Mouse (Mus musculus) G1E (cell line): Measurements from ENCODE around the gene Adck1. TPM values are rescaled to one million over a fixed set of nuclear protein-coding genes. Genes with fewer than 3 reads are reported as not detected.
"Not testable (repeated sequence)": the region's sequence is repeated elsewhere in the genome, so short reads cannot be mapped to it uniquely, and the experiment has no call there.

Experiments used
- ATAC-seq: 2 replicates; pipeline ENCODE4 v1.8.0; 2016; ENCODE audit warnings: mild to moderate bottlenecking; ENCODE audit not compliant: insufficient number of reproducible peaks, poor library complexity, low FRiP score, severe bottlenecking; ENCODE audit errors: extremely low read depth
- DNase-seq: peaks from one replicate; pipeline ENCODE4 v3.0.0; 2012; ENCODE audit warnings: low spot score
- H3K27me3 ChIP-seq: 2 replicates; pipeline ENCODE4 v1.6.1; 2012; ENCODE audit warnings: mild to moderate bottlenecking, low read length, inconsistent platforms; ENCODE audit not compliant: insufficient read depth
- H3K36me3 ChIP-seq: replicated peaks from 2 replicates; pipeline ENCODE3; 2012; ENCODE audit warnings: mild to moderate bottlenecking, inconsistent platforms
- H3K4me1 ChIP-seq: 2 replicates; pipeline ENCODE4 v1.6.1; 2012; ENCODE audit warnings: low read depth, low read length, inconsistent platforms, mixed read lengths; ENCODE audit not compliant: insufficient read depth
- H3K4me3 ChIP-seq: 2 replicates; pipeline ENCODE4 v1.5.1; 2012; ENCODE audit warnings: low read depth, mild to moderate bottlenecking, inconsistent platforms, low read length, moderate library complexity, mixed read lengths
- H3K9me3 ChIP-seq: replicated peaks from 2 replicates; pipeline ENCODE4 v1.6.1; 2012; ENCODE audit warnings: inconsistent platforms
- CTCF ChIP-seq: IDR thresholded peaks from 2 replicates; pipeline ENCODE4 v1.5.1; 2012; ENCODE audit warnings: low read depth, low read length, inconsistent platforms, mixed read lengths
- GATA1 ChIP-seq: IDR thresholded peaks from 2 replicates; pipeline ENCODE4 v1.6.1; 2012; ENCODE audit warnings: borderline replicate concordance, low read length, inconsistent platforms, mixed read lengths
- GATA2 ChIP-seq: IDR thresholded peaks from 2 replicates; pipeline ENCODE4 v1.6.1; 2012; ENCODE audit warnings: low read depth, low read length, inconsistent platforms, borderline replicate concordance
- POLR2AphosphoS5 ChIP-seq: IDR thresholded peaks from 2 replicates; pipeline ENCODE4 v1.6.1; 2012; ENCODE audit warnings: low read depth, low read length, inconsistent platforms; ENCODE audit not compliant: insufficient replicate concordance
- TAL1 ChIP-seq: conservative IDR thresholded peaks from 2 replicates; pipeline ENCODE4 v1.6.1; 2012; ENCODE audit warnings: low read depth, low read length, inconsistent platforms, mixed read lengths
- polyA plus RNA-seq: library from polyadenylated mRNA; stranded (reverse); fragments of >175 nt; gene quantifications from 2 replicates; pipeline ENCODE4 v1.2.3, GENCODE M21; 2012
- total RNA-seq, 2 experiments: library from RNA; stranded (forward) in 1 of 2; stranded (reverse) in 1 of 2; fragments of 200-1000 nt in 1 of 2; fragments of >200 nt in 1 of 2; fragmentation: Nextera tagmentation in 1 of 2; gene quantifications; 2 replicates each; pipeline ENCODE4 v1.2.3; 2014 to 2017

Gene Adck1
- total and polyA plus RNA-seq, 3 experiments = 9.2 to 28.4 (median 10.4) TPM

- H3K36me3 ChIP-seq = peaks cover 52% of the 10 kb centered on the region
- DNase-seq (no peak), ATAC-seq (no peak)
- H3K4me3 ChIP-seq = no peak overlapping the region
- no peaks in the 10 kb centered on the region for H3K9me3 ChIP-seq
- no peaks in the 10 kb centered on the region for H3K27me3 ChIP-seq
- peaks cover 51% of the 10 kb centered on the region for H3K4me1 ChIP-seq
- TF ChIP-seq TAL1 (no peak), POLR2AphosphoS5 (no peak), GATA2 (no peak), CTCF (no peak)
These were observed 7.3 kb downstream of the Adck1 start for GRCm38 (mm10) chr12:88367673-88368072.

GRCm38 (mm10) chr12:88368618-88369017 lies 8.3 kb downstream of the Adck1 start:
- DNase-seq = no peak
- H3K4me1 ChIP-seq = peaks cover 51% of the 10 kb centered on the region

GRCm38 (mm10) chr12:88369690-88370089 lies 9.3 kb downstream of the Adck1 start:
- ATAC-seq = peak; percentile 58
- H3K4me1 ChIP-seq = peaks cover 51% of the 10 kb centered on the region
- H3K27me3 ChIP-seq, H3K4me3 ChIP-seq, H3K9me3 ChIP-seq, DNase-seq: not testable (repeated sequence)
- peaks cover 50% of the 10 kb centered on the region for H3K36me3 ChIP-seq
- peak; percentile 51; the same call in 1 of the 2 replicates for TF ChIP-seq TAL1

More at GRCm38 (mm10) chr12:88368618-88369017, 8.3 kb downstream of the Adck1 start:
- H3K36me3 ChIP-seq = peaks cover 48% of the 10 kb centered on the region
- no peaks in the 10 kb centered on the region for H3K27me3 ChIP-seq
- no peak for ATAC-seq
- no peaks in the 10 kb centered on the region for H3K9me3 ChIP-seq
- no peak for TF ChIP-seq GATA2
- no peak for TF ChIP-seq POLR2AphosphoS5
- no peak for TF ChIP-seq CTCF
- no peak for TF ChIP-seq GATA1
- TF ChIP-seq TAL1 = no peak
- H3K4me3 ChIP-seq = no peak overlapping the region

GRCm38 (mm10) chr12:88370321-88370720 lies 10.0 kb downstream of the Adck1 start:
- DNase-seq, H3K9me3 ChIP-seq, H3K4me3 ChIP-seq, ATAC-seq, H3K27me3 ChIP-seq: not testable (repeated sequence)
- peaks cover 51% of the 10 kb centered on the region for H3K36me3 ChIP-seq
- H3K4me1 ChIP-seq = peaks cover 51% of the 10 kb centered on the region

GRCm38 (mm10) chr12:88372018-88372417 lies 11.7 kb downstream of the Adck1 start:
- TF ChIP-seq CTCF = no peak
- TF ChIP-seq GATA2 = no peak
- no peak for TF ChIP-seq TAL1
- no peak for TF ChIP-seq GATA1
- TF ChIP-seq POLR2AphosphoS5 = no peak
- no peak for DNase-seq
- ATAC-seq = no peak
- Histone ChIP-seq H3K36me3 (peaks cover 48% of the 10 kb centered on the region), H3K4me1 (peaks cover 47% of the 10 kb centered on the region), H3K4me3 (no peak overlapping the region), H3K27me3 (no peaks in the 10 kb centered on the region), H3K9me3 (no peaks in the 10 kb centered on the region)

GRCm38 (mm10) chr12:88376820-88377219 lies 16.5 kb downstream of the Adck1 start:
- TF ChIP-seq TAL1 (no peak), GATA1 (no peak), CTCF (no peak), GATA2 (no peak), POLR2AphosphoS5 (no peak; the same call in 1 of the 2 replicates)
- peaks cover 13% of the 10 kb centered on the region for H3K4me1 ChIP-seq
- H3K9me3 ChIP-seq = no peaks in the 10 kb centered on the region
- peaks cover 58% of the 10 kb centered on the region for H3K36me3 ChIP-seq
- no peaks in the 10 kb centered on the region for H3K27me3 ChIP-seq
- DNase-seq (peak; percentile 37), ATAC-seq (peak; percentile 56)
- no peak overlapping the region for H3K4me3 ChIP-seq

GRCm38 (mm10) chr12:88378256-88378655 lies 17.9 kb downstream of the Adck1 start:
- Histone ChIP-seq H3K9me3 (no peaks in the 10 kb centered on the region), H3K4me3 (no peak overlapping the region), H3K36me3 (peaks cover 55% of the 10 kb centered on the region), H3K4me1 (peaks cover 10% of the 10 kb centered on the region), H3K27me3 (no peaks in the 10 kb centered on the region)
- ATAC-seq (no peak), DNase-seq (no peak)
- TF ChIP-seq POLR2AphosphoS5 (no peak), CTCF (no peak), GATA1 (no peak), TAL1 (no peak), GATA2 (no peak)
